Mouse (Mus musculus): ENCODE results near the gene Rmnd5a.
"Not testable (repeated sequence)": the region's sequence is repeated elsewhere in the genome, so short reads cannot be mapped to it uniquely, and the experiment has no call there.

The Rmnd5a gene

DNA sequence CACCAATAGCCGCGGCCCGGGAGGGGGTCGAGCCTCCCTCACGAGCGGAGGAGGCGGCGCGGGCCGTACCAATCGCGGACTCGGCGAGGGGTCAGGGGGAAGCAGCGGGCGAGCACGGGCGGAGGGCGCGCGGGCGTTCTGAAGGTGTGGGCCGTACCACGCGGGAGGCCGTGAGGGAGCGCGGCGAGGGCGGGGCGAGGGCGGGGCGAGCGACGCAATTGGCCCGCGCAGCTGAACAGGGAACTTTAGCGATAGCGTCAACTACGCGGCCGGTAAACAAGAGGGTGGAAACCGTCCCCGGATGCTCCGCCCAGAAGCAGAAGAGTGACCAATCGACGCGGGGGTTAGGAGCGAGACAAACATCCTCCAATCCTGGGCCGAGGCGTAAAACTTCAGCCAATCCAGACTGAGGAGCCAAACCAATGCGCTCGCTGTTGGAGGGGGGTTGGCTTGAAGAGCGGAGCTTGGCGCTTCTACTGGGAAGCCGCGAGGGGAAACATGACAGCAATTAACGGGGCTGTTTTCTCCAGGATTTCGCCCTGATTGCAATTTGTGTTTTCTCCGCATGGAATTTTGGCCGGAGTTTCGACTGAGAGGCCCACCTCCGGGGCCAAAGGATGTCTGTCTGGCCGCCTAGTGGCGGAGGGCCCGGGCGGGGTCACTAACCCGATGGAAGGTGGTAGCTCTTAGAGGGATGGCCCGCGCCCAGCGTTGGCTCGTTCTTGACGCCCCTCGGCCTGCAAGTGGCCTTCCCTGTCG lies at the start of gene Rmnd5a:
TSS of gene Rmnd5a (minus strand) at position 146 of the 759 bp plus-strand sequence.
- DNase-seq (ENCODE audit: low spot score) = peak; percentile 99

DNA sequence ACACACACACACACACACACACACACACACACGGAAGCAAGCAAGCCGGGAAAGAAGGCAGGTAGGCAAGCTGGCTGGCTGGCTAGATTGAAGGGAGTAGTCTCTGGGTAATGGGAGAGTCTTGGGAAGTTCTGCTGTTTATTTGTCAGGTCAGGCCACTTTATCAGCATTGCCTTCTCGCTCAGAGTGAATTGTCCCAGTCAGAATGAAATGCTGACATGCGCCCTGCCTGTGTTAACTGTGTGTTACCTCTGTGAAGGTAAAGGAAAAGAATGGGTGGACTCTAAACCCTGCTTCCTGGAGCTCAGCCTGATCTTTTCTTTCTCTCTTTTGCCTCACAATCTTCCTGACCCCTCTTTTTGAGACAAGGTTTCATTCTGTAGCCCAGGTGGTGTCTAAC lies 47.5 kb upstream of the Rmnd5a start:
- no peak for DNase-seq (ENCODE audit: low spot score)

DNA sequence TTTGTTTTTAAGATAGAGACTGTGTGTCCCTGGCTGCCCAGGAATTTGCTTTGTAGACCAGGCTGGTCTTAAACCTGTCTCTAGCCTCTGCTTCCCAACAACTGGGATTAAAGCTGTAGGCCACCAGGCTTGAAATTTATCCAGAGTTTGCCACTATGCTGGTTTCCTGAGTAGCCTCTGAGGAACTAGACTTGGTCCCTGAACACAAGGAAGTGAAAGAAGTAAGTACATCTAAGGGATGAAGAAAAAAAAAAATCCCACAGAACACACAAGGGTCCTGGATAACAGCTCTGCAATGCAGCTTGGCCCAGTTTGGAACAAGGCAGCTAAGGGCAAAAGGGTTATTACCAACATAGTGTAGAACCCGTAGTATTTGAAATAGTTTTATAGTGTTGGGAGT lies 46.4 kb upstream of the Rmnd5a start:
- no peak for DNase-seq (ENCODE audit: low spot score)

DNA sequence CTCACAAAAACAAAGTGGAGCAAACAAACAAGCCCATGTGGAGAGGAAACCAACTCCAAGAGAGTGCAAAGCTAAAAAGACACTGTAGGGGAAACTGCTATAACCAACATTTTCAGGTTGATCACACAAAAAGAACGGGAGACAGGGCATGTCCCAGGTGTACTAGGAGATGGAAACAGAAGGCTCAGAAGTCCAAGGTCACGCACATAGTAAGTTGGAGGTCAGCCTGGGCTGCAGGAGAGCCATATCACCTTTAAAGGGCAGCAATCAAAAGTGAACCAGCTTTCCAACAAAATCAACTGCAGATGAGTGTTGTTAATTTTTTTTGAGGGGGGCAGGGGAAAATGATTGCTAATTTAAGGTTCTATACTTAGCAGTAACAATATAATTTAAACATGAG lies 45.8 kb upstream of the Rmnd5a start:
- DNase-seq (ENCODE audit: low spot score) = no peak

DNA sequence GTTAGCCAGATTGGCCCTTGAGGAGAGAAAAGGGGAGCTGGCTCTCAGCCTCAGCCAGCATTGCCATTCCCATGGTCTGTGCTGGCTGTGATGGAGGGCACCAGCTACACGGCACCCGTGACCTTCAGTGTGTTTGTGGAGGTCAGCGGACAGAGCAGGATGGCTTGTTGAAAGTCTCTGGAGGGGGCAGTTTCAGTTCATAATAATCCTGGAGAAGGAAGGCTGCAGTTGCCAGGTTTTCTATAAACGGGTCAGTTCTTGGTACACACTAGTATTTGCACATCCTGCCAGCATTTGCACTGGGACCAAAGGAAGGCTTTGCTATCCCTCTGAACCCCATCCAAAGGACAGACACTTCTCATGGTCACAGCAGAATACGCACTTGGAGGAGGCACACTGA lies 44.8 kb upstream of the Rmnd5a start:
- no peak for DNase-seq (ENCODE audit: low spot score)

DNA sequence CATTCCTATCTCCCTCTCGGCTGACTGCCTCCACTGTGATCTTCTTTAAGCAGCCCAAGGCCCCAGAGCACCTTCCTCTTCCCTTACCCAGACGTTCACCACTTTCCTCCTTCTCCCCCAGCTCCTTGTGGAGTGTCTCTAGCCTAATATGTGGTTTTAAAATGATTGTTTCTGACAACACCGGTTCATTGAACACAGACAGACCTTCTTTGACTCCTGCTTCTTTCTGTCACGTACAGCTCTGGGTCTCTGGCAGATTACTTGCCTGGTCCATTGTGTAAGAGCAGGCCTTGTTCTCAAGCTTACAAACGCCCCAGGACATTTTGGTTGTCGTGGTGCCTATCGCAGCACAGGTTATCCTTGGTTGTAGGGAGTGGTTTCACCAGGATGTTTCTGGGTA lies 40.7 kb upstream of the Rmnd5a start:
- DNase-seq (ENCODE audit: low spot score) = no peak

DNA sequence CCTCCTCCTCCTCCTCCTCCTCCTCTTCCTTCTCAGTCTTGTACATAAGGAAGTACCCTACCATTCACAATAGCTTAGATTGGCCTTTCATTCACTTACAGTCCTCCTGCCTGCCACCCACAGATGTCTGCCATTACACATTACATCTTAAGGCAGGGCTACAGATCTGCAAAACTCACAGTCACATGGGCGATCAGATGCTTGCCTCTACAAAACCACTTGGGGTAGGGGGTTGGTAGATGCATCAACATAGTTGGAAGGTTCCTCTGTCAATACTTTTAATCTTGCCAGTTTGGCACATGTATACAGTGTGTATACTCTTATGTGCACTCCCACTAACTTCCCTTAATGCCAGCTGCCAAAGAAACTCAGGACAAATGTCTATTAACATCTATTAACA lies 39.7 kb upstream of the Rmnd5a start:
- DNase-seq (ENCODE audit: low spot score) = no peak

DNA sequence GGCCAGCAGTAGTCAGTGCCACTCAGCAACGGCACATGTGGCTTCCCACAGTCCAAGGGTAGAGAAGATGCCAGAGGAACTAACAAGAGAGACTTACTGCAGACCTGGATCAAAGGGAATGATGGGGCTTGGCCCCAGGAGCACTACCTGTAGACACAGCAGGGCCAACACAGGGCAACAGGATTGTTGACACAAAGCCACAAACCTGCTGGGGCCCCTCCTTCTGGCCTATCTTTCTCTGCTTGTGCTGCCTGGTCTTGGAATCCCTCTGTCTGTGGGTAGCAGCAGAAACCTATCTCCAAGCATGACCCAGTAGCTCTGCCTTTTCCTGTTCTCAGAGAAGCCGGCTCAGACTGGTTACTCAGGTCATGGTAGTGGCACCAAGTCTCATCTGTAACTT lies 39.2 kb upstream of the Rmnd5a start:
- DNase-seq (ENCODE audit: low spot score) = not testable (repeated sequence)

DNA sequence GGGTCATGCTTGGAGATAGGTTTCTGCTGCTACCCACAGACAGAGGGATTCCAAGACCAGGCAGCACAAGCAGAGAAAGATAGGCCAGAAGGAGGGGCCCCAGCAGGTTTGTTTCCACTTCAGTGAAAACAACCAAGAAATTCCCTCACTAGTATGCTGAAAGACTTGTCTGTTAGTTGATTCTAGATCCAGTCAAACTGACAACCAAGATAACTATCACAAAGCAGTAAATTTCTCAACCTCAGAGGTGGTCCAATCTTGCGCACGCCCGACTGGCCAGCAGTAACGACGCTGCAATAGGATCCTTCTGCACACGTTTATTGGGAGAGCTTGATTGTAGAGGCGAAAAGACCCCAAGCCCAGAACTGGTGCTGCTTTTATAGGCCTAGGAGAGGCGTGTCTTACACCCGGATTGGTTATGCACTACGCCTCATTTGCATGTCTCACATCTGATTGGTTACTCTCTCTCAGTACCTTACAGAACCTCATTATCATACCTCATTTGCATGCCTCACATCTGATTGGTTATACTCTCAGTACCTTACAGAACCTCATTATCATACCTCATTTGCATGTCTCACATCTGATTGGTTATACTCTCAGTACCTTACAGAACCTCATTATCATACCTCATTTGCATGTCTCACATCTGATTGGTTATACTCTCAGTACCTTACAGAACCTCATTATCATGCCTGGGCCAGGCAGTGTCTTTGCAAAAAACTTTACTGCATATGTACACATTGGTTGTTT lies 38.6 kb upstream of the Rmnd5a start:
- DNase-seq (ENCODE audit: low spot score) = not testable (repeated sequence)

DNA sequence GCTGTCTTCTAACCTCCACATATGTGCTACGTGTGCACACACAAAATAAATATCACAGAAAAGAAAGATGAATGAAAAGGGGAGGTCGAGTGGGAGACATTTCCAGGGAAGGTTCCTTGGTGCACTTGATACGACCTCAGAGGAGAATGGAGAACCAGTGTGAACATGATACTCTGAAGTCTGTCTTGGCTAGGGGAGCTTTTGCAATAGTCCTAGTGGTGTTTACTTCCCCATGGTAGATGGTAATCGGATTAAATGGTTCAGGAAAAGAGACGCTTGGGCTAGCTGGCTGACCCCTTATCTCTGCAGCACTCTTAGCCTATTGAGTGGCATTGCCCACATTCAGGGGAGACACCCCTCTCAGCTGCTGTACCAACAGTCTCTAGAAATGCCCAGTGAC lies 36.3 kb upstream of the Rmnd5a start:
- no peak for DNase-seq (ENCODE audit: low spot score)

DNA sequence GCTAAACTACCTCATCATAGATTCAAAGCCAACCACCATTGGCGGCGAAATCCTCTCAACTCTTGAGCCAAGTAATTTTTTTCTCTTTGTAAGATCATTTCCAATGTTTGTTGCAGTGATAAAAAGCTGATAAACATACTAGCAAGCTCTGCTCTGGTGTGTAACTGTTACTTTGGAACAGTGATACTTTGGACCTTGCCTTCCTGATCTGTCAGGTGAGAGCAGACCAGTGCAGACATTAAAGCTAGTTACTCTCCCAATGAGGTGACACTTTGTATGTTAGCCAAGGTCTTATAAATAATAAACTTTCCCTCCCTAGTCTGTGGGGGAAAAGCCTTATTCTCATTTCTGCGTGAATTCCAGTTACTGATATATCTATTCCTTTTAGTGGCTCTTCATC lies 35.2 kb upstream of the Rmnd5a start:
- DNase-seq (ENCODE audit: low spot score) = no peak

DNA sequence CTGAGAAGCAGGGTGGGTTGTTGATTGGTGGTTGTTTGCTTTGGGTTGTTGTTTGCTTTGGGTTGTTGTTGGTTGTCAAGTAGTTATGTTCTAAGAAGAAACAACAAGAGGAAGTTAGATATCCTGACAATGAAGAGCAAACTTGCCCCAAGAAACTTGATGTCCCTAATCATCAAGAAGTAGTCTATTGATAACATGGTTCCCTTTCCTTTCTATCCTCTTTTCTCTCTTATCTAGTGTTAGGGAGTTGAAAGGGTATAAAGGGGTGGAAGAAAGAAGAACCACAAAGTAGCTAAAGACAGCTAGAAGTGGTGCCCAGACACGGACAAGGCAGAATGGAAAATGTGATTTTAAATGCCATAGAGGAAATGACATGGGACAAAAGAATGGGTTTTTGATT lies 32.3 kb upstream of the Rmnd5a start:
- DNase-seq (ENCODE audit: low spot score) = no peak

DNA sequence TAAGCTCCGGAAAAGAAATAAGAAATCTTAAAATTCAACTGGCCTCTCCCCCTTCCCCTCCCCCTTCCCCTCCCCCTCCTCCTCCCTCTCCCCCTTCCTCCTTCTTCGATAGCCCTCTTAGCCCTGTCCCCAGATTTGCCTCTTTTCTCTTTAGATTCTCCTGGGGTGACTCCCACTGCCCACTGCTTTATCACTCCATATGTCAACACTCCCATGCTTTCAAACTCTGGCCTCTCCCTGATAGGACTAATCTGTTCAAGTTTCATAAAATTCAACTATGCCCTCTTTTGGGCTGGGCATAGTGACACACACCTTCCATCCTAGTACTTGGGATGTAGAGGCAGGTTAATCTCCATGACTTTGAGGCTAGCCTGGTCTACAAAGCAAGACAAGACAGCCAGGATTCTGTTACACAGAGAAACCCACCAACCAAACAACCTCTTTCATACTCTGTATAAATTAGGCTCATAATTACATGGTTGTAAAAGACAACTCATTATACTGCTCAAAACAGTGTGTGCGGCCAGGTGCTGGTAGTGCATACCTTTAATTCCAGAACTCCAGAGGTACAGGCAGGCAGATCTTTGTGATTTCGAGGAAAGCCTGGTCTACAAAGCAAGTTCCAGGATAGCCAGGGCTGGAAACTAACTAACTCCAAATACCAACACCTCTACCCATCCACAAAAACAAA lies 31.5 kb upstream of the Rmnd5a start:
- no peak for DNase-seq (ENCODE audit: low spot score)

DNA sequence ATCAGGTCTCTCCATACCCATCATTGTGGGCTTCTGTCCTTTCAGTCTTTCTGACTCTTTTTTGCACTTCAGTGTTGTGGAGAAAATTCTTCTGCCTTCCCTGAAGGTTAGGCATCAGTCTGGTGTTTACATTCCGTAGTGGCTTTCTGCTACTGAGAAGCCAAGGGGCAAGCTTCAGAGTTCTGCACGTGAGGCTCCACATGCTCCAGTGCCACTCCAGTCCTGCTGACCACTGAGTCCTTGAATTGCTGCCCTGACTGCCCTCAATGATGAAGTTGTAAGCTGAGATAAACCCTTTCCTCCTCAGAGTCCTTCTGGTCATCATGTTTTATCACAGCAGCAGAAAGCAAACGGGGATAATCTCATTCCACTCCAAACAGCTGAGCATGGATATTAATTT lies 28.9 kb upstream of the Rmnd5a start:
- no peak for DNase-seq (ENCODE audit: low spot score)

DNA sequence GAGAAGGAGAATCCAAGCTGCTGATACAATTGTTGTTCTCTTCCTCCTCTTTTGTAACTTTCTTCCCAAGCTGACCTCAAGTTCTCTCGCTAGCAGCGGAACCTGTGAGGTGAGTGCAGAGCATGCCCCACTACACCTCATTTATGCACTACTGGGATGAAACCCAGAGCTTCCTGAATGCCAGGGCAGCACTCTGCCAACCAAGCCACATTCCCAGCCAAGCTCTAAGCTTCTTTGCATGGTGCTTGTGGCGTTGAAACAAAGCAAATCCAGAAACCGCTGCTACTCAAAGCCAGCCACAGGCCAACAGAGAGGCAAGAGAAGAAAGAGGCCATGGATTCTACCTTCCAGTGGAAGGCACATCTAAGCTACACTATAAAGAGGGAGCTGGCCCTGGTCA lies 27.3 kb upstream of the Rmnd5a start:
- no peak for DNase-seq (ENCODE audit: low spot score)

DNA sequence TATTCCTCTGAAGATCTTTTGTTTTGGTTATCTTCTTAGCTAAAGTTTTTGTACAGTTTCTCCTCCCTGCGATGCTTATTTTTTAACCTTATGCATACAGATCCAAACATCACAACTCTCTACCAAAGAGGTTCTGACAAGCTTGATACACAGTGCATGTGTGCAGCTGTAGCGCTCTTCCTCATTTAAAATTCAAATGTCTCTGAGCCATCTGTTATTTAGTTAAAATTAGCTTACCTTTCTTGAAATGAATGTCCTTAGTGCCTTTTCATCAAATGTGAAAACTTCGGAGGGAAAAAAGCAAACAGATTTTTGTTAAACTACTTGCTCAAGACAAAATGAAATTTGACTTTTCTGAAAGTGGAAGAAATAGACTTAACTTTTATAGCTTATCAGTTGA lies 24.7 kb upstream of the Rmnd5a start:
- no peak for DNase-seq (ENCODE audit: low spot score)

DNA sequence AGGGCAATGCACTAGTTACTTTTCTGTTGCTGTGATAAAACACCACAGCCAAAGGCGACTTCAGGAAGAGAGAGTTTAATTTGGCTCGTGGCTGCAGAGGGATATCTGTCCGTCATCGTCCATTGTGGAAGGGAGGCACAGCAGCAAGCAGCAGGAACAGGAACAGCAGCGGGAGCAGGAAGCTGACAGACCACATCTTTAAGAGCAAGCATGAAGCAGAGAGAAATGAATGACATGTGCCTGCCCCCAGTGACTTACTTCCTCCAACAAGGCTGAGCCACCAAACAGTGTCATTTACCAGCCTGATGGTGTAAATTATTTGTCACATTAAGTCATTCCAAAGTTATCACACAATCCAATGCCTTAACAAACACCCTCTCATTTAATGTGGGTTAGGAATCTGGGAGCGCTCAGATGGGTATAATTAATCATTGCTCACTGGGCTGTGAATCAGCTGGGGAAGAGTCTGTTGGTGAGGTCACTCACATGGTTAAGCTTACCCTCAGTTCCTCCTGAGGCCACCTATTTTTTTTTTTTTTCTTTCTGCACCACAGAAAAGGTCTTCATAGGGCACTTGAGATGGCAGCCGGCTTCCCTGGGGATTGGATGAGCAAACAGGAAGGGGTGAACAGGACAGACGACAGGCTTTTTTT lies 17.6 kb upstream of the Rmnd5a start:
- DNase-seq (ENCODE audit: low spot score) = no peak

DNA sequence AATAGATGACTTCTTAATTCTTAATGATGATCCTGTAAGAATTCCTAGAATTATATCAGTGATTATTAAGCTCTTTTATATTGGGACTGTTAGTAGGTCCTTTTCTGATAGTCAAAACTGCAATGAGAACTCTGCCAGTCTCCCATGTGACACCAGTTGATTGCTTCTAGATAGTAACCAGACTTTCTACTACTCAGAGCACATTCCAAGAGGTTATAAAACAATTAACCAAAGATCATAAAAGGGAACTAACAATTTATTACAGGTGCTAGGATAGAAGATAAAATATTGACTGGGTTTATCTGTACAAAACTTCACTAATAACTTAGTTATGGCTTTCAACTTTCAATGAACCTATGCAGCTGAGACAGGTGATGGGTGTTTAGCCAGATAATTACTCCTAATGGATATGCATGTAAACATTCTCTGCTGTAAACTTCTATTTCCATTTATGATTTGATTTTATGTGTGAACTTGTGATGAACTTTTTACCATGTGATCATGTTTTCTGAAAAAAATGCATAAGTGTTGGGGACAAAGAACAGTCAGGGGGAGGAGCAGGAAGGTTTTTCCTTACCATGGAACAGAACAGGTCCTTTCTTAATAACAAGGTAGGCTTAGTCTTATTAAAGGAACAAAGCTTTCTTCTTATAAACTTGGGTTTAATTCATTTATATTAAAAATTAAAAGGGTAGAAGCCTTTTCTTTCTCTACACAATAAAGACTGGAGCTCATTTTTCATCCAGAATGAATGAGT lies 13.7 kb upstream of the Rmnd5a start:
- DNase-seq (ENCODE audit: low spot score) = not testable (repeated sequence)

DNA sequence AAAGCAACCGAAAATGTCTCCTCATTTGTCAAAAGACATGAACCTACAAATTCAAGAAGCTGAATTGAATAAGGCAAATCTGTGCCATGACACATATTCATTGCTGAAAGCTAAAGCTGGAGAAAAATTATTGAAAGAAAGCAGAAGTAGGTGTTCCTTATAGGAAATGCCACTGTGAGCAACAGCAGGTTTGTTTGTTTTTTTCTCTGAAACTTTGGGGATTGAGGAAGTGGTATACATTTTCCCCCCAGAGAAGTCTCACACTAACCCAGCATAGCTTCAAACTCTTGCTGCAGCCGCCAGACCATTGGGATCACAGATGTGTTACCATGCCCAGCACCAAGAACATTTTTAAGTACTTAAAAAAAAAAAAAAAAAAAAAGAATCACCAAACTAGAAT lies 12.4 kb upstream of the Rmnd5a start:
- DNase-seq (ENCODE audit: low spot score) = no peak

DNA sequence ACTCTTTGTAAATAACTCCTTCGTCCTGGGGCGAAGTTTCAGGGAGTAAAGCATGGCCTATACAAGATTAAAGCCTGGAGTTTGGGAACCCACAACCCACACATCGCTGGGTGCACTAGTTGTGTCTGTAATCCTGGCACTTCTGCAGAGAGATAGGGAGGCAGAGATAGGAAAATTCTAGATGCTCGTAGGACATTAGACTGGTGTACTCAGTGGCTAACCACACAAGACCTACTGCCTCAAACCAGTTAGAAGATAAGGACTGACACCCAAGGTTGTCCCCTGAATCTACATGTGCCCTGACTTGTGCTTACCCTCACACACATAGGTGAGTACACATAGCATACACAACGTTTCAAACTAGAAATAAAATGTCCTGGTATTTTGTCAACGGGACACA lies 5.1 kb upstream of the Rmnd5a start:
- DNase-seq (ENCODE audit: low spot score) = no peak

DNA sequence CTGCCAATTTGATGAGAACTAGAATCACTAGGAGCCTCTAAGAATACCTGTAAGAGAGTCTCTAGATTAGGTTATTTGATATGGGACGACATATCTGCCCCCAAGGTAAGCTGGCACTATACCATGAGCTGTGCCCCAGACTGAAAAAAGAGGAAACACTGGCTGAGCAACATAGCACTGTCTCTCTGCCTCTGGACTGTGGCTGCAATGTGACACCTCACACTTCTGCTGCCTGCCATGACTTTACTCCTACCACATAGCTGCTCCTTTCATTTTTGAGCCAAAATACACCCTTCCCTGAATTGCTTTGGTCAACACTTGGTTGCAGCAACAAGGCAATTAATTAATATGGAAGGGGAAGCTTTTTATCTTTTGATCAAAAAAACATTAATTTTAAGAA lies 4.3 kb upstream of the Rmnd5a start:
- DNase-seq (ENCODE audit: low spot score) = no peak

DNA sequence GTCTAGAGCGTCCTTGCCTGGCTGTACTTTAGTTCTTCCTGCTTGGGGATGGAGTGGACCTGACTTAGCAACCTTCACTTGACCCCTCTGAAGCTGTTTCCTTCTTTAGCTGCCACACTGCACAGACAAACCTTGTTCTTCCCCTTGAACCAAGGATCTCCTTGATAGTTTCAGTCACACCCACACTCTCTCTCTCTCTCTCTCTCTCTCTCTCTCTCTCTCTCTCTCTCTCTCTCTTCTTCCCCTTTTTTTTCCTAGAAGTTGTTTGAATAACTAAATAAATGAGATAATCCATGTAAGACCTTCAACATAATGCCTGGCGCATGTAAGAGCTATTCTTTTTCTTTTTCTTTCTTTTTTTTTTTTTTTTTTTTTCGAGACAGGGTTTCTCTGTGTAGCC lies 1.7 kb upstream of the Rmnd5a start:
- DNase-seq (ENCODE audit: low spot score) = no peak

Measured in layer of hippocampus, adult 11-12 months (tissue).